ENCODE assay signal across 11 mouse cellular contexts in genomic region chr13:54285968-54286367, GRCm38 (mm10).
DNase-seq lines count a peak whose midpoint lies in the region; ATAC-seq and TF ChIP-seq lines count a peak whose summit lies in the region.
"Had no signal": no experiment of that assay in that cellular context is flagged by ENCODE, and none has a peak within 500 bp of the region (broad histone marks: within the 10 kb centered on the region; RNA-seq: fewer than 3 reads in every experiment).

No protein-coding gene starts in this region.

- H3K9me3 ChIP-seq in hindbrain, embryonic 15.5 days: no peaks in the 10 kb centered on the region
- H3K9me3 ChIP-seq in hindbrain, embryonic 11.5 days (ENCODE audit: control insufficient read depth, low read length): no peaks in the 10 kb centered on the region

- H3K27me3 ChIP-seq in hindbrain, embryonic 15.5 days: no peaks in the 10 kb centered on the region
- H3K27me3 ChIP-seq in hindbrain, embryonic 11.5 days (ENCODE audit: control insufficient read depth, insufficient read depth, low read length): no peaks in the 10 kb centered on the region; the same call in 1 of the 2 replicates
- no peaks in the 10 kb centered on the region for H3K27me3 ChIP-seq in cerebellum, adult 2 months (ENCODE audit: control insufficient read depth, insufficient read depth, low read length)

- H3K4me2 ChIP-seq in hindbrain, embryonic 15.5 days: no peak overlapping the region
- no peak overlapping the region for H3K4me2 ChIP-seq in hindbrain, embryonic 11.5 days (replicated peaks; ENCODE audit: low read depth, low read length)

- TF ChIP-seq POLR2A in cerebellum, adult 2 months (IDR thresholded peaks at IDR 0.05; ENCODE audit: borderline replicate concordance, insufficient read depth, low read length): no peak

- no peak overlapping the region for H3K4me3 ChIP-seq in hindbrain, embryonic 15.5 days
- H3K4me3 ChIP-seq in hindbrain, embryonic 11.5 days (ENCODE audit: low read depth, low read length): no peak overlapping the region
- H3K4me3 ChIP-seq in cerebellum, adult 2 months (replicated peaks; ENCODE audit: insufficient read depth, low read depth, low read length): no peak overlapping the region
- H3K4me3 ChIP-seq in layer of hippocampus, adult 2 months: no peak overlapping the region

- no peaks in the 10 kb centered on the region for H3K36me3 ChIP-seq in hindbrain, embryonic 15.5 days
- H3K36me3 ChIP-seq in hindbrain, embryonic 11.5 days (ENCODE audit: control insufficient read depth, insufficient read depth, low read length): no peaks in the 10 kb centered on the region

- no peak for TF ChIP-seq CTCF in cerebellum, adult 2 months (IDR thresholded peaks at IDR 0.05; ENCODE audit: borderline replicate concordance, insufficient read depth, low read depth, low read length)
- TF ChIP-seq CTCF in layer of hippocampus, adult 2 months (conservative IDR thresholded peaks at IDR 0.05): no peak

- 75% methylated on average over 10 of the region's 10 CpGs for WGBS in hindbrain, embryonic 15.5 days
- WGBS in hindbrain, embryonic 11.5 days: 95% methylated on average over 10 of the region's 10 CpGs
- 6% methylated on average over 10 of the region's 10 CpGs for WGBS in cerebellum, adult 2 months

- DNase-seq in hindbrain, embryonic 11.5 days (ENCODE audit: low spot score): no peak
- DNase-seq in cerebellum, adult 2 months: peak; percentile 97 to 99
- peak; percentile 71 to 84 for DNase-seq in layer of hippocampus, adult 2 months (ENCODE audit: low spot score in 2 of 2)
- DNase-seq in right cerebral cortex, postnatal 14 days: peak; percentile 60
- no peak for DNase-seq in retina, embryonic 14.5 days (ENCODE audit: low spot score)
- DNase-seq in gastrocnemius, postnatal 10 days: no peak
- no peak for DNase-seq in lung, adult 18-20 months
- DNase-seq: heart, postnatal 36 days; midbrain, embryonic 14.5 days had no signal

- H3K4me1 ChIP-seq in hindbrain, embryonic 15.5 days (replicated peaks): peaks cover 21% of the 10 kb centered on the region
- peaks cover 5% of the 10 kb centered on the region; the same call in 1 of the 2 replicates for H3K4me1 ChIP-seq in hindbrain, embryonic 11.5 days (replicated peaks; ENCODE audit: control insufficient read depth, insufficient read depth, low read length)
- peaks cover 61% of the 10 kb centered on the region for H3K4me1 ChIP-seq in cerebellum, adult 2 months (ENCODE audit: control insufficient read depth, insufficient read depth, low read length)

- H3K9ac ChIP-seq in hindbrain, embryonic 15.5 days: no peak overlapping the region
- H3K9ac ChIP-seq in hindbrain, embryonic 11.5 days (ENCODE audit: low read depth, low read length): no peak overlapping the region

- no peak overlapping the region for H3K27ac ChIP-seq in hindbrain, embryonic 15.5 days (replicated peaks)
- no peak overlapping the region for H3K27ac ChIP-seq in hindbrain, embryonic 11.5 days (ENCODE audit: low read depth, low read length)
- peak overlapping the region; percentile 87; the same call in 1 of the 2 replicates for H3K27ac ChIP-seq in cerebellum, adult 2 months (ENCODE audit: insufficient read depth, low read length)
- peak overlapping the region; percentile 84 for H3K27ac ChIP-seq in layer of hippocampus, adult 2 months

- 0 out of 2 replicates have a peak, but pooled peaks have one; percentile 28 for ATAC-seq in hindbrain, embryonic 15.5 days (ENCODE audit: low FRiP score, low read depth)
- no peak for ATAC-seq in hindbrain, embryonic 11.5 days (ENCODE audit: low FRiP score)
- ATAC-seq: CD4-positive, CD25-positive, alpha-beta regulatory T cell, adult 4 months had no signal

Comparison
In these comparisons a context has a peak if more than half of its experiments do, and no peak if none do; other contexts are left out.
1. H3K27ac ChIP-seq: peak in cerebellum, adult 2 months (single experiment) and layer of hippocampus, adult 2 months (single experiment); none in hindbrain, embryonic 15.5 days (single experiment) and hindbrain, embryonic 11.5 days (single experiment).
2. DNase-seq: peak in cerebellum, adult 2 months (2 of 2), layer of hippocampus, adult 2 months (2 of 2) and right cerebral cortex, postnatal 14 days (single experiment); none in hindbrain, embryonic 11.5 days (single experiment), retina, embryonic 14.5 days (single experiment), gastrocnemius, postnatal 10 days (single experiment) and lung, adult 18-20 months (0 of 2).